Mouse (Mus musculus) granulocyte monocyte progenitor cell, adult 5-6 weeks (primary cell): ENCODE measurements at regions not wholly inside any gene's neighbourhood (a gene's known extent, or its start where the extent isn't known, plus 50 kb on each side); places are given as distances from the start of the nearest gene placed in this dataset.

Experiments used
- ATAC-seq: replicated peaks from 2 replicates; pipeline ENCODE4 v1.8.0; 2016; ENCODE audit warnings: mild to moderate bottlenecking, moderate TSS enrichment, inconsistent platforms; ENCODE audit not compliant: poor library complexity, severe bottlenecking

GRCm38 (mm10) chr19:15663659-15664255 lies 283.4 kb downstream of the Psat1 start:
- ATAC-seq, result no peak

- ATAC-seq, result no peak
These were observed 288.5 kb downstream of the Psat1 start for GRCm38 (mm10) chr19:15658611-15659010.

- no peak for ATAC-seq
These were observed 289.3 kb downstream of the Psat1 start for GRCm38 (mm10) chr19:15657846-15658245.

GRCm38 (mm10) chr19:15649368-15649767 lies 297.8 kb downstream of the Psat1 start:
- peak; percentile 80 for ATAC-seq

GRCm38 (mm10) chr19:15647313-15647712 lies 299.8 kb downstream of the Psat1 start:
- ATAC-seq, result no peak

- ATAC-seq, result no peak
These were observed 302.4 kb downstream of the Psat1 start for GRCm38 (mm10) chr19:15644786-15645185.

GRCm38 (mm10) chr19:15617233-15617915 lies 329.8 kb downstream of the Psat1 start:
- peak; percentile 67 for ATAC-seq

GRCm38 (mm10) chr19:15614648-15615561 lies 332.2 kb downstream of the Psat1 start:
- ATAC-seq, result no peak

- no peak for ATAC-seq
These were observed 335.9 kb downstream of the Psat1 start for GRCm38 (mm10) chr19:15611137-15611758.

GRCm38 (mm10) chr19:15606440-15606839 lies 340.7 kb downstream of the Psat1 start:
- no peak for ATAC-seq

- ATAC-seq, result no peak
These were observed 354.3 kb downstream of the Psat1 start for GRCm38 (mm10) chr19:15592821-15593220.

- no peak for ATAC-seq
These were observed 363.1 kb downstream of the Psat1 start for GRCm38 (mm10) chr19:15583782-15584693.

- ATAC-seq, result no peak
These were observed 363.9 kb downstream of the Psat1 start for GRCm38 (mm10) chr19:15583106-15583781.

GRCm38 (mm10) chr19:15571204-15571603 lies 375.9 kb downstream of the Psat1 start:
- no peak for ATAC-seq

- no peak for ATAC-seq
These were observed 385.6 kb downstream of the Psat1 start for GRCm38 (mm10) chr19:15561511-15561910.

- ATAC-seq, result no peak
These were observed 393.2 kb downstream of the Psat1 start for GRCm38 (mm10) chr19:15553953-15554352.

GRCm38 (mm10) chr19:15517853-15518252 lies 429.3 kb downstream of the Psat1 start:
- peak; percentile 50; the same call in 1 of the 2 replicates for ATAC-seq

GRCm38 (mm10) chr19:15516566-15517305 lies 430.4 kb downstream of the Psat1 start:
- ATAC-seq, result no peak
